ENCODE assay signal across 15 mouse cellular contexts in genomic region chr2:4433119-4433518, GRCm38 (mm10).
A peak's percentile ranks its signal among the peaks of the same experiment; 100 is the strongest.
DNase-seq lines count a peak whose midpoint lies in the region; ATAC-seq and TF ChIP-seq lines count a peak whose summit lies in the region.
"Had no signal": no experiment of that assay in that cellular context is flagged by ENCODE, and none has a peak within 500 bp of the region (broad histone marks: within the 10 kb centered on the region; RNA-seq: fewer than 3 reads in every experiment).

No protein-coding gene starts in this region.

- H3K27ac ChIP-seq in embryonic facial prominence, embryonic 11.5 days (replicated peaks; ENCODE audit: low read depth, low read length) = no peak overlapping the region
- no peak overlapping the region for H3K27ac ChIP-seq in embryonic facial prominence, embryonic 10.5 days (replicated peaks)
- H3K27ac ChIP-seq in heart, embryonic 15.5 days = peak overlapping the region; percentile 47
- no peak overlapping the region for H3K27ac ChIP-seq in heart, adult 2 months
- 0 out of 2 replicates have a peak overlapping the region, but pooled peaks have one; percentile 14 for H3K27ac ChIP-seq in midbrain, embryonic 14.5 days (replicated peaks; ENCODE audit: low read depth, low read length)
- H3K27ac ChIP-seq in midbrain, embryonic 16.5 days (ENCODE audit: low read length) = no peak overlapping the region
- H3K27ac ChIP-seq: liver, embryonic 15.5 days; macrophage had no signal

- no peak overlapping the region for H3K4me2 ChIP-seq in embryonic facial prominence, embryonic 11.5 days (ENCODE audit: low read depth, low read length)
- no peak overlapping the region for H3K4me2 ChIP-seq in heart, embryonic 15.5 days
- no peak overlapping the region for H3K4me2 ChIP-seq in midbrain, embryonic 14.5 days (ENCODE audit: low read length)
- no peak overlapping the region for H3K4me2 ChIP-seq in midbrain, embryonic 16.5 days (ENCODE audit: low read length)
- H3K4me2 ChIP-seq: liver, embryonic 15.5 days had no signal

- H3K4me1 ChIP-seq in embryonic facial prominence, embryonic 11.5 days (ENCODE audit: control insufficient read depth, insufficient read depth, low read length) = no peaks in the 10 kb centered on the region
- peaks cover 26% of the 10 kb centered on the region for H3K4me1 ChIP-seq in embryonic facial prominence, embryonic 10.5 days
- peaks cover 42% of the 10 kb centered on the region for H3K4me1 ChIP-seq in heart, embryonic 15.5 days (replicated peaks)
- peaks cover 23% of the 10 kb centered on the region for H3K4me1 ChIP-seq in heart, adult 2 months (ENCODE audit: control insufficient read depth, insufficient read depth, low read length)
- peaks cover 20% of the 10 kb centered on the region for H3K4me1 ChIP-seq in midbrain, embryonic 14.5 days (ENCODE audit: control insufficient read depth, insufficient read depth, low read length)
- H3K4me1 ChIP-seq in midbrain, embryonic 16.5 days (ENCODE audit: control insufficient read depth, insufficient read depth, low read length) = peaks cover 19% of the 10 kb centered on the region
- H3K4me1 ChIP-seq: liver, embryonic 15.5 days had no signal

- no peaks in the 10 kb centered on the region for H3K9me3 ChIP-seq in embryonic facial prominence, embryonic 11.5 days (replicated peaks; ENCODE audit: control insufficient read depth, low read length)
- H3K9me3 ChIP-seq in embryonic facial prominence, embryonic 10.5 days = no peaks in the 10 kb centered on the region
- no peaks in the 10 kb centered on the region for H3K9me3 ChIP-seq in heart, embryonic 15.5 days (replicated peaks)
- H3K9me3 ChIP-seq in midbrain, embryonic 14.5 days (ENCODE audit: control insufficient read depth, low read length) = no peaks in the 10 kb centered on the region
- no peaks in the 10 kb centered on the region for H3K9me3 ChIP-seq in midbrain, embryonic 16.5 days (replicated peaks; ENCODE audit: control insufficient read depth, low read length, poor library complexity, severe bottlenecking)
- H3K9me3 ChIP-seq: liver, embryonic 15.5 days had no signal

- intact Hi-C loops in heart, adult 2 months (cut with DNase I) = loop anchor here (10.0 kb wide), 1 partner anchor 162 kb away; no protein-coding TSS in a partner anchor

- H3K4me3 ChIP-seq in embryonic facial prominence, embryonic 11.5 days (ENCODE audit: low read depth, low read length) = no peak overlapping the region
- H3K4me3 ChIP-seq in embryonic facial prominence, embryonic 10.5 days = no peak overlapping the region
- no peak overlapping the region for H3K4me3 ChIP-seq in heart, embryonic 15.5 days
- no peak overlapping the region for H3K4me3 ChIP-seq in heart, adult 2 months
- H3K4me3 ChIP-seq in midbrain, embryonic 14.5 days (replicated peaks; ENCODE audit: low read depth, low read length) = no peak overlapping the region
- no peak overlapping the region for H3K4me3 ChIP-seq in midbrain, embryonic 16.5 days (ENCODE audit: low read depth, low read length)
- H3K4me3 ChIP-seq: erythroblast, embryonic 14.5 days; liver, embryonic 15.5 days had no signal

- no peaks in the 10 kb centered on the region for H3K27me3 ChIP-seq in embryonic facial prominence, embryonic 11.5 days (ENCODE audit: control insufficient read depth, insufficient read depth, low read length)
- H3K27me3 ChIP-seq in embryonic facial prominence, embryonic 10.5 days (replicated peaks; ENCODE audit: low read depth, poor library complexity, severe bottlenecking) = no peaks in the 10 kb centered on the region
- H3K27me3 ChIP-seq in heart, embryonic 15.5 days = no peaks in the 10 kb centered on the region
- no peaks in the 10 kb centered on the region for H3K27me3 ChIP-seq in heart, adult 2 months (ENCODE audit: control insufficient read depth, insufficient read depth, low read length)
- H3K27me3 ChIP-seq in midbrain, embryonic 14.5 days (ENCODE audit: control insufficient read depth, insufficient read depth, low read length) = no peaks in the 10 kb centered on the region
- H3K27me3 ChIP-seq in midbrain, embryonic 16.5 days (ENCODE audit: control insufficient read depth, insufficient read depth, low read depth, low read length) = no peaks in the 10 kb centered on the region

- no peaks in the 10 kb centered on the region for H3K36me3 ChIP-seq in embryonic facial prominence, embryonic 11.5 days (replicated peaks; ENCODE audit: control insufficient read depth, insufficient read depth, low read depth, low read length)
- peaks cover 67% of the 10 kb centered on the region for H3K36me3 ChIP-seq in embryonic facial prominence, embryonic 10.5 days (replicated peaks)
- no peaks in the 10 kb centered on the region for H3K36me3 ChIP-seq in heart, embryonic 15.5 days
- H3K36me3 ChIP-seq in heart, adult 2 months (ENCODE audit: control insufficient read depth, insufficient read depth, low read length) = peaks cover 6% of the 10 kb centered on the region
- H3K36me3 ChIP-seq in midbrain, embryonic 14.5 days (ENCODE audit: control insufficient read depth, insufficient read depth, low read length) = peaks cover 18% of the 10 kb centered on the region
- H3K36me3 ChIP-seq in midbrain, embryonic 16.5 days (ENCODE audit: control insufficient read depth, insufficient read depth, low read length) = no peaks in the 10 kb centered on the region
- H3K36me3 ChIP-seq: liver, embryonic 15.5 days had no signal

- TF ChIP-seq EP300 in heart, adult 2 months (IDR thresholded peaks at IDR 0.05; ENCODE audit: insufficient read depth, low read depth, low read length) = no peak

- WGBS in embryonic facial prominence, embryonic 11.5 days = 45% methylated on average over 4 of the region's 4 CpGs
- WGBS in embryonic facial prominence, embryonic 10.5 days = 49% methylated on average over 4 of the region's 4 CpGs
- 37% methylated on average over 4 of the region's 4 CpGs for WGBS in heart, embryonic 15.5 days
- 35% methylated on average over 4 of the region's 4 CpGs for WGBS in heart, adult 2 months
- WGBS in midbrain, embryonic 14.5 days = 59% methylated on average over 4 of the region's 4 CpGs
- 56% methylated on average over 4 of the region's 4 CpGs for WGBS in midbrain, embryonic 16.5 days

- TF ChIP-seq POLR2A in heart, adult 2 months (IDR thresholded peaks at IDR 0.05; ENCODE audit: insufficient read depth, low read depth, low read length) = no peak

- 0 out of 2 replicates have a peak, but pooled peaks cover 2% of the 10 kb centered on the region for H3K79me2 ChIP-seq in heart, adult 2 months (replicated peaks; ENCODE audit: control insufficient read depth, insufficient read depth, low read length)

- ATAC-seq in embryonic facial prominence, embryonic 11.5 days (replicated peaks; ENCODE audit: insufficient number of reproducible peaks, low FRiP score, low TSS enrichment, low read depth) = no peak
- ATAC-seq in heart, embryonic 15.5 days (replicated peaks; ENCODE audit: insufficient number of reproducible peaks, insufficient read depth, low FRiP score, low read depth) = no peak
- ATAC-seq in midbrain, embryonic 14.5 days (ENCODE audit: low FRiP score, low TSS enrichment) = no peak
- ATAC-seq in midbrain, embryonic 16.5 days = no peak
- peak; percentile 77 for ATAC-seq in megakaryocyte-erythroid progenitor cell, adult 5-6 weeks (replicated peaks; ENCODE audit: low FRiP score, low TSS enrichment, poor library complexity, severe bottlenecking)
- ATAC-seq: inflammation-experienced regulatory T-cells, adult 6 months had no signal

- DNase-seq in embryonic facial prominence, embryonic 11.5 days (ENCODE audit: low spot score) = peak; percentile 45
- no peak for DNase-seq in embryonic facial prominence, embryonic 10.5 days (ENCODE audit: low spot score)
- no peak for DNase-seq in heart, adult 2 months
- no peak for DNase-seq in midbrain, embryonic 14.5 days
- no peak for DNase-seq in urinary bladder, postnatal 36 days (ENCODE audit: low spot score in 2 of 2)
- DNase-seq: cerebellum, adult 11-12 months; gastrocnemius, postnatal 14 days; right cerebral cortex, postnatal 25 days had no signal

- H3K9ac ChIP-seq in embryonic facial prominence, embryonic 11.5 days (replicated peaks; ENCODE audit: low read length) = no peak overlapping the region
- no peak overlapping the region for H3K9ac ChIP-seq in heart, embryonic 15.5 days
- no peak overlapping the region for H3K9ac ChIP-seq in heart, adult 2 months (ENCODE audit: low read depth, low read length)
- no peak overlapping the region for H3K9ac ChIP-seq in midbrain, embryonic 14.5 days (replicated peaks; ENCODE audit: low read length)
- no peak overlapping the region for H3K9ac ChIP-seq in midbrain, embryonic 16.5 days (ENCODE audit: low read depth, low read length)
- H3K9ac ChIP-seq: liver, embryonic 15.5 days had no signal

- no peak for TF ChIP-seq CTCF in heart, adult 2 months (IDR thresholded peaks at IDR 0.05)

Comparison
In these comparisons a context has a peak if more than half of its experiments do, and no peak if none do; other contexts are left out.
1. H3K27ac ChIP-seq: peak in heart, embryonic 15.5 days (single experiment) and midbrain, embryonic 14.5 days (single experiment); none in embryonic facial prominence, embryonic 11.5 days (single experiment), embryonic facial prominence, embryonic 10.5 days (single experiment), heart, adult 2 months (single experiment) and midbrain, embryonic 16.5 days (single experiment).